Mouse (Mus musculus): Measurements from ENCODE around the gene Nat14. TPM values are rescaled to one million over a fixed set of nuclear protein-coding genes. Genes with fewer than 3 reads are reported as not detected.
A peak's percentile ranks its signal among the peaks of the same experiment; 100 is the strongest.

Gene Nat14
- polyA plus RNA-seq, 2 experiments = 0.11 to 0.38 TPM

DNA sequence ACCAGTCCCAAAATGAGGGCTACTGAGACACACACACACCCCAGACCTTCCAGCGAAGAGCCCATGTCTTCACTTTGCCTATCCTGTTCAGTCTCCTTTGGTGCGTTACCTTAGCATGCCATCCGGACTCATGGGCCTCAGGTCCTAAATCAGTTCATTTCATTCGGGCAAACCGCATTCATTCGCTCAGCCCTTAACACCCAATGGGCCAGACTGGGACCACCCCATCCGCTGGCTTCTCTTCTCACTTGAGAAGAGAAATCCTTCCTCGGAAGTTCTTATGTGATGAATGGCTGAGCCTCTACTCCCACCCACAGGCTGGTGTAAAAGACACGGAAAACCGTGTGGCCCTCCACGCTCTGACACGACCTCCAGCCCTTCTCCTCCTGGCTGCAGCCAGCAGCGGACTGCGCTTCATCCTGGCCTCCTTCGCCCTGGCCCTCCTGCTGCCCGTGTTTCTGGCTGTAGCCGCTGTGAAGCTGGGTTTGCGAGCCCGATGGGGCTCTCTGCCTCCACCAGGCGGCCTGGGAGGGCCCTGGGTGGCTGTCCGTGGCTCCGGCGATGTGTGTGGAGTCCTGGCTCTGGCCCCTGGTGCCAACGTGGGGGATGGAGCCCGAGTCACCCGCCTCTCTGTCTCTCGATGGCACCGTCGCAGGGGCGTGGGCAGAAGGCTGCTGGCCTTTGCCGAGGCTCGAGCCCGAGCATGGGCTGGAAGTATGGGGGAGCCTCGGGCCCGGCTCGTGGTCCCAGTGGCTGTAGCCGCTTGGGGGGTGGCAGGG, 1.9 kb downstream of the Nat14 start:
- Histone ChIP-seq H3K9me3 (ENCODE audit: control insufficient read depth, low read length) (no peaks in the 10 kb centered on the region), H3K27me3 (ENCODE audit: control insufficient read depth, insufficient read depth, low read length) (peaks cover 22% of the 10 kb centered on the region), H3K9ac (replicated peaks) (no peak overlapping the region), H3K4me2 (ENCODE audit: low read depth) (0 out of 2 replicates have a peak overlapping the region, but pooled peaks have one; percentile 5), H3K4me3 (ENCODE audit: insufficient read depth in 1 of 2, low read depth in 2 of 2, low read length in 2 of 2) (no peak overlapping the region), H3K36me3 (replicated peaks; ENCODE audit: control insufficient read depth, insufficient read depth, low read depth) (peaks cover 11% of the 10 kb centered on the region), H3K27ac (no peak overlapping the region), H3K4me1 (replicated peaks; ENCODE audit: control insufficient read depth in 2 of 2, insufficient read depth in 2 of 2, low read length in 1 of 2) (no peaks in the 10 kb centered on the region; a peak in 1 of 4 replicates)
- TF ChIP-seq EP300 (IDR thresholded peaks at IDR 0.05; ENCODE audit: low read depth) (no peak), CTCF (IDR thresholded peaks at IDR 0.05; ENCODE audit: low read depth) (peak; percentile 58)
- ATAC-seq (ENCODE audit: insufficient read depth) (no peak), DNase-seq (ENCODE audit: low read depth in 3 of 3, low spot score in 3 of 3) (no peak)
- 6% methylated on average over 37 of the region's 37 CpGs for WGBS (ENCODE audit: insufficient replicate concordance)

DNA sequence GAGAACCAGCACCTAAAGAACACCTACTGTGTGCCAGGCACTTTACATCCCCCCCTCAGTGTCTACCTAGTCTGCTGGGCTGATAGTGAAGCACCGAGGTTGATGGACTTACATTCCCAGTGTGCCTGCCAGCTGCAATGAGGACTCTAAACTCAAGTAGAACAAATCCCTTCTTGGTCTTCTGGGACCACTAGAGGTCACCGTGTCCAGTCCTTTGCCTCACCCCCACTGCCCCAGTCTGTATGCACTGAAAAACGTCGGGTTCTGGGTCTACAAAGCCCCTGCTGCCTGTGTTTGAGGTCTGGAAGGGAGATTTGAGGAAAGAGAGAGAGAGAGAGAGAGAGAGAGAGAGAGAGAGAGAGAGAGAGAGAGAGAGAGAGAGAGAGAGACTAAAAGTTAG, 2.7 kb downstream of the Nat14 start:
- WGBS (ENCODE audit: insufficient replicate concordance) = 1% methylated on average over 4 of the region's 4 CpGs
- Histone ChIP-seq H3K27me3 (ENCODE audit: control insufficient read depth, insufficient read depth, low read length) (peaks cover 22% of the 10 kb centered on the region), H3K4me3 (ENCODE audit: insufficient read depth in 1 of 2, low read depth in 2 of 2, low read length in 2 of 2) (no peak overlapping the region), H3K9ac (replicated peaks) (no peak overlapping the region), H3K27ac (no peak overlapping the region), H3K4me1 (replicated peaks; ENCODE audit: control insufficient read depth in 2 of 2, insufficient read depth in 2 of 2, low read length in 1 of 2) (no peaks in the 10 kb centered on the region; a peak in 1 of 4 replicates), H3K4me2 (ENCODE audit: low read depth) (no peak overlapping the region), H3K36me3 (replicated peaks; ENCODE audit: control insufficient read depth, insufficient read depth, low read depth) (peaks cover 6% of the 10 kb centered on the region), H3K9me3 (ENCODE audit: control insufficient read depth, low read length) (no peaks in the 10 kb centered on the region)
- no peak for ATAC-seq (ENCODE audit: insufficient read depth)
- DNase-seq (ENCODE audit: low read depth in 3 of 3, low spot score in 3 of 3) = no peak
- TF ChIP-seq CTCF (IDR thresholded peaks at IDR 0.05; ENCODE audit: low read depth) (no peak), EP300 (IDR thresholded peaks at IDR 0.05; ENCODE audit: low read depth) (no peak)

DNA sequence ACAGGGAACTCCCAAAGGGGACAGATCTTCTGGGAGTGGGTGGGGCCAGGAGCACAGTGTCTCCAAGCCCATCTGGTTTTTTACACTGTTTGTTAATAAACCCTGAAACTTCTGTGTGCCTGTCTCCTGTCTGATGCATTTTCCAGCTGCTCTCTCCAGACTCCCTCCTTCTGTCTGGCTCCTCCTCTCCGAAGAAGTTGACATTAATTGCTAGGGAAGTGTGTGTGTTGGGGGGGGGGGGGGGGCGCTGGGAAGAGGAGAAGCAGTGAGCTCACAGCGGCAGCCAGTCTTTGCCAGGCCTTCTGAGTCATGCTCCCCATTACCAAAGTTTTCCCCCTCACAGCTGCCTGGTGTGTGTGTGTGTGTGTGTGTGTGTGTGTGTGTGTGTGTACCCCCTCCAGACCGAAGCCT, 3.1 kb downstream of the Nat14 start:
- Histone ChIP-seq H3K4me1 (replicated peaks; ENCODE audit: control insufficient read depth in 2 of 2, insufficient read depth in 2 of 2, low read length in 1 of 2) (no peaks in the 10 kb centered on the region; a peak in 1 of 4 replicates), H3K27me3 (ENCODE audit: control insufficient read depth, insufficient read depth, low read length) (peaks cover 22% of the 10 kb centered on the region), H3K9me3 (ENCODE audit: control insufficient read depth, low read length) (no peaks in the 10 kb centered on the region), H3K36me3 (replicated peaks; ENCODE audit: control insufficient read depth, insufficient read depth, low read depth) (peaks cover 5% of the 10 kb centered on the region), H3K9ac (replicated peaks) (no peak overlapping the region), H3K27ac (no peak overlapping the region), H3K4me3 (ENCODE audit: insufficient read depth in 1 of 2, low read depth in 2 of 2, low read length in 2 of 2) (no peak overlapping the region), H3K4me2 (ENCODE audit: low read depth) (no peak overlapping the region)
- WGBS (ENCODE audit: insufficient replicate concordance) = 22% methylated on average over 3 of the region's 4 CpGs
- DNase-seq (ENCODE audit: low read depth in 3 of 3, low spot score in 3 of 3) (no peak), ATAC-seq (ENCODE audit: insufficient read depth) (no peak)
- no peak for TF ChIP-seq CTCF (IDR thresholded peaks at IDR 0.05; ENCODE audit: low read depth)
- no peak for TF ChIP-seq EP300 (IDR thresholded peaks at IDR 0.05; ENCODE audit: low read depth)

DNA sequence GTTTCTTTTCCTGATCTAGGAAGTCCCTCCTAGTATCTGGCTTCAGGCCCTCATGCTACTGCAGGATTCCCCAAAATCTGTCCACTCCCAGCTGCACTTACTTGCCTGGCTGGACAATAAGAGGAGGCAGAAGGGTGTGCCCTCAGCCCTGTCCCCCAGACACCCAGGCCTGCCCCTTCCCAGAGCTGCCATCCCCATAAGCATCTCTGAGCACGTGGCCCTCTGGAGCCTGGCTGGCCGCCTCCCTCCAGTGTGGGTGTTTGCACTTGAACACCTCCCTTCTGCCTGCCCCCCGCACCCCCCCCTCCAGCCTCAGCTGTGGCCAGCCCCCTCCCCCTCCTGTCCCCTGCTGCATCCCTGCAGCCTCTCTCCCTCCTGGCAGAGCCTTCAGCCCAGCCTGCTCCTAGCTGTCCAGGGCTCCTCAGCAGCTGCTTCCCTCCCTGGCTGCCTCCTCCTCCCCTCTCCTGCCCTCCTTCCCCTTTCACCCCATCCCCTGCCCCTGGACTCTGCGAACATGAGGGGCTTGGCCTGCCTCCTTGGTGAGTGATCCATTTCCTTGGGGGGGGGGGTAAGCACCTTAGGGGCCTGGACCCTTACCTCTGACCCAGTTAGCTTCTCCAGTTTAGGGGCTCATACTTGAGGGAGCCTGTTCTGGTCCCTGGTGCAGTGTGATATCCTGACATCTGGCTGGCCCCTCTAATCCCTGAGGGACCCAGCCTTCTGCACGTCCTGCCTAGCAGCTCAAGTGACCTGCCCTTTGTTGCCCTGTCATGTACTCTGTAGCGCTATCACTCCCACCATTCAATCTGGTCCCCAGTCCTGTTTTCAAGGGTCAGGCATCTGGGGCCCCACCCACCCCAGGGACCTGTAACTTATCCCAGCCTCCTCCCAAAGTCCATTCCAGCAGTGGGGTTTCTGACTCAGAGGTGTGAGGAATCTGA, 3.9 kb downstream of the Nat14 start, which contains the start of gene Ssc5d:
Gene Ssc5d, plus strand, starts transcription at position 345 of the 941 bp plus-strand sequence.
- no peak within 1 kb of the TSS for H3K9ac ChIP-seq (replicated peaks)
- no peaks in the 10 kb centered on the region for H3K36me3 ChIP-seq (replicated peaks; ENCODE audit: control insufficient read depth, insufficient read depth, low read depth)
- ATAC-seq (ENCODE audit: insufficient read depth) (no peak), DNase-seq (ENCODE audit: low read depth in 3 of 3, low spot score in 3 of 3) (no peak)
- no peak within 1 kb of the TSS for H3K27ac ChIP-seq
- H3K4me1 ChIP-seq (replicated peaks; ENCODE audit: control insufficient read depth in 2 of 2, insufficient read depth in 2 of 2, low read length in 1 of 2) = no peaks in the 10 kb centered on the region; a peak in 1 of 4 replicates
- TF ChIP-seq EP300 (IDR thresholded peaks at IDR 0.05; ENCODE audit: low read depth) (no peak), CTCF (IDR thresholded peaks at IDR 0.05; ENCODE audit: low read depth) (no peak)
- 26% methylated on average over 6 of the region's 6 CpGs for WGBS (ENCODE audit: insufficient replicate concordance)
- H3K4me3 ChIP-seq (ENCODE audit: insufficient read depth in 1 of 2, low read depth in 2 of 2, low read length in 2 of 2) = no peak within 1 kb of the TSS
- no peak within 1 kb of the TSS for H3K4me2 ChIP-seq (ENCODE audit: low read depth)
- peaks cover 22% of the 10 kb centered on the region for H3K27me3 ChIP-seq (ENCODE audit: control insufficient read depth, insufficient read depth, low read length)
- no peaks in the 10 kb centered on the region for H3K9me3 ChIP-seq (ENCODE audit: control insufficient read depth, low read length)

DNA sequence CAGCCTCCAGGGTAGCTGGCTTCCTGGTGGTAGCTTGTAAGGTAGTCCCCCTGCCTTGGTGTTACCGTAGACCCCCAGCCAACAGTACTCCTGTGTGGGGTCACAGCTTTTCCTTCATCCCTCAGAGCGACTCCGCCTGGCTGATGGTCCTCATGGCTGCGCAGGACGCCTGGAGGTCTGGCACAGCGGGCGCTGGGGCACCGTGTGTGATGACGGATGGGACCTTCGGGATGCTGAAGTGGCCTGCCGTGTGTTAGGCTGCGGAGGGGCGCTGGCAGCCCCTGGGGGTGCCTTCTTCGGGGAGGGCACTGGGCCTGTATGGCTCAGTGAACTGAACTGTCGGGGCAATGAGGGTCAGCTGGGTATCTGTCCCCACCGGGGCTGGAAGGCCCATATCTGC, 5.0 kb downstream of the Nat14 start:
- WGBS (ENCODE audit: insufficient replicate concordance) = 66% methylated on average over 16 of the region's 16 CpGs
- TF ChIP-seq EP300 (IDR thresholded peaks at IDR 0.05; ENCODE audit: low read depth) = no peak
- no peak for TF ChIP-seq CTCF (IDR thresholded peaks at IDR 0.05; ENCODE audit: low read depth)
- Histone ChIP-seq H3K36me3 (replicated peaks; ENCODE audit: control insufficient read depth, insufficient read depth, low read depth) (no peaks in the 10 kb centered on the region), H3K27ac (no peak overlapping the region), H3K4me3 (ENCODE audit: insufficient read depth in 1 of 2, low read depth in 2 of 2, low read length in 2 of 2) (no peak overlapping the region), H3K9me3 (ENCODE audit: control insufficient read depth, low read length) (no peaks in the 10 kb centered on the region), H3K4me1 (replicated peaks; ENCODE audit: control insufficient read depth in 2 of 2, insufficient read depth in 2 of 2, low read length in 1 of 2) (no peaks in the 10 kb centered on the region; a peak in 1 of 4 replicates), H3K9ac (replicated peaks) (no peak overlapping the region), H3K4me2 (ENCODE audit: low read depth) (no peak overlapping the region), H3K27me3 (ENCODE audit: control insufficient read depth, insufficient read depth, low read length) (peaks cover 22% of the 10 kb centered on the region)
- ATAC-seq (ENCODE audit: insufficient read depth) (no peak), DNase-seq (ENCODE audit: low read depth in 3 of 3, low spot score in 3 of 3) (no peak)

Data from liver, embryonic 14.5 days (tissue).